Mouse (Mus musculus) heart, adult 2 months (tissue): ENCODE data around the gene Spg20.

Source experiments
- CTCF ChIP-seq: fragments of 200-600 bp; IDR thresholded peaks from 2 replicates; pipeline ENCODE4 v1.8.1; 2022; ENCODE audit warnings: antibody characterized with exemption, mild to moderate bottlenecking, moderate library complexity
- EP300 ChIP-seq: fragments of 200-500 bp; IDR thresholded peaks from 2 replicates; pipeline ENCODE4 v1.6.1; 2011; ENCODE audit warnings: low read depth, low read length, control low read depth; ENCODE audit not compliant: insufficient read depth
- POLR2A ChIP-seq: fragments of 200-500 bp; IDR thresholded peaks from 2 replicates; pipeline ENCODE4 v1.6.1; 2011; ENCODE audit warnings: mild to moderate bottlenecking, low read depth, low read length, control low read depth; ENCODE audit not compliant: insufficient read depth

DNA sequence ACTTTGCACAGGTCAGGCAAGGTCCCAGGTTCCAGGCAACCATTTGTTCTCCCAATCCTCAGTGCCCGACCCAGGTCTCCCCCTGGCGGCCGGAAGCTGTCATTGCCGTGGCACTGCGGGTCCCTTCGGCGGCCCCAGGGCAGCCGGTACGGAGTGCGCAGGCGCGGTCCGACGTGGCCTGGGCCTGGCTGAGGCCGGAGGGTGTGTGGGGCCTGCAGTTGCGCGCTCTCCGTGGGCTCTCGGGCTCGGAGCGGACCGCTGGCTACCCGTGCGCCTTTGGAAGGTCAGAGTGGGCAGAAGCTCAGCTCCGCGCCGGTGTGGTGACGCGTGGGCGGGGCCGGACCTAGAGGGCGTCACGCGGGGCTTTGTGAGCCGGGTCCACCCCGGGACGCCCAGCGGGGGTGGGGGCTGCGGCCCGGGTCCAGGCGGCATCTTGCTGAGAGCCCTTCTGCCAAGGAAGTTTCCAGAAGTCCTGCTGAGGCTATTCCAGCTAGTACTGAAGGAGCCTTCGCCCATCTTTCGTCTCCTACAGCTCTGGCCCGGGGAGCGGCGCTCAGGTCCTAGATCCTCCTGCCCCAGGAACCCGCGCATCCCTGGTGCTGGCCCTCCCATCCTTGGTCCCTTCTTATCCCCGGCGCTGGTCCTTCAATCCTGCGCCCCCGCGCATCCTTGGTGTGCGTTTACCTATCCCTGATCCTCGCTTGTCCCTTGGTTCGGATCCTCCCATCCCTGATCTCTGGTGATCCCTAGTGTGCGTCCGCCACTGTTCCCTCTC lies at the start of gene Spg20:
- TF ChIP-seq EP300 (peak; percentile 58; the same call in 1 of the 2 replicates), CTCF (no peak; the same call in 1 of the 2 replicates), POLR2A (peak; percentile 92)
